Mouse (Mus musculus) liver, postnatal 0 days (tissue): ENCODE data around the gene Ikbkg.

Source experiments
- CTCF ChIP-seq: sonication (generic); IDR thresholded peaks from 2 replicates; pipeline ENCODE4 v1.5.1; 2016; ENCODE audit warnings: antibody characterized with exemption, low read depth
- EP300 ChIP-seq: IDR thresholded peaks from 2 replicates; pipeline ENCODE4 v1.6.1; 2016; ENCODE audit warnings: antibody characterized with exemption, low read depth, mild to moderate bottlenecking

DNA sequence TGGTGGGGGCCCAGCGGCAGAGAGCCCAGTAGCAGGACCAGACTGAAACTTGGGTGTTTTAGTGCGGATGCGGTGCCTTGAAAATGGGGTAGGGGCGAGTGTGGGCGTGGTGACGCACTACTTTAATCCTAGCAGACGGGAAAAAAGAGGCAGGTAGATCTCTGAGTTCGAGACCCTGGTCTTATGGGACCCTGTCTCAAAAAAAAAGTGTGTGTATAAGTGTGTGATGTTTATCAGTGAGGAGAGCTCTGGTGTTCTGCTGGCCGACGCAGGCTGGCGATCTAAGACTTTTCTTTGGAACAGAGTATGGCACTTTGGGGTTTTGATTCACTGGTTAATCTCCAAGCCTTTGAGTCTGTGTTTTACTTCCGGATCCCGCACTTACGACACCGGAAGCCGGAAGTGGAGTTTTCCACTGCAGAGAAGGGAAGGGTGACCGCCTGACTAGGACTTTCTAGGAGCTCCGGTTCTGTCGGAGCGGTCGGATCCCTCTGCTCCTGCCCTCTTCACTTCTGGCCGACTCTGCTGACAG is 36.3 kb downstream of the Ikbkg start:
- TF ChIP-seq CTCF (no peak), EP300 (no peak)
